Mouse (Mus musculus) G1E (cell line): ENCODE results near the gene Macrod2. TPM values are rescaled to one million over a fixed set of nuclear protein-coding genes. Genes with fewer than 3 reads are reported as not detected.
A peak's percentile ranks its signal among the peaks of the same experiment; 100 is the strongest.

ENCODE experiments used
- ATAC-seq: 2 replicates; pipeline ENCODE4 v1.8.0; 2016; ENCODE audit warnings: mild to moderate bottlenecking; ENCODE audit not compliant: insufficient number of reproducible peaks, poor library complexity, low FRiP score, severe bottlenecking; ENCODE audit errors: extremely low read depth
- DNase-seq: peaks from one replicate; pipeline ENCODE4 v3.0.0; 2012; ENCODE audit warnings: low spot score
- H3K27me3 ChIP-seq: 2 replicates; pipeline ENCODE4 v1.6.1; 2012; ENCODE audit warnings: mild to moderate bottlenecking, low read length, inconsistent platforms; ENCODE audit not compliant: insufficient read depth
- H3K36me3 ChIP-seq: replicated peaks from 2 replicates; pipeline ENCODE3; 2012; ENCODE audit warnings: mild to moderate bottlenecking, inconsistent platforms
- H3K4me1 ChIP-seq: 2 replicates; pipeline ENCODE4 v1.6.1; 2012; ENCODE audit warnings: low read depth, low read length, inconsistent platforms, mixed read lengths; ENCODE audit not compliant: insufficient read depth
- H3K4me3 ChIP-seq: 2 replicates; pipeline ENCODE4 v1.5.1; 2012; ENCODE audit warnings: low read depth, mild to moderate bottlenecking, inconsistent platforms, low read length, moderate library complexity, mixed read lengths
- H3K9me3 ChIP-seq: replicated peaks from 2 replicates; pipeline ENCODE4 v1.6.1; 2012; ENCODE audit warnings: inconsistent platforms
- CTCF ChIP-seq: IDR thresholded peaks from 2 replicates; pipeline ENCODE4 v1.5.1; 2012; ENCODE audit warnings: low read depth, low read length, inconsistent platforms, mixed read lengths
- GATA1 ChIP-seq: IDR thresholded peaks from 2 replicates; pipeline ENCODE4 v1.6.1; 2012; ENCODE audit warnings: borderline replicate concordance, low read length, inconsistent platforms, mixed read lengths
- GATA2 ChIP-seq: IDR thresholded peaks from 2 replicates; pipeline ENCODE4 v1.6.1; 2012; ENCODE audit warnings: low read depth, low read length, inconsistent platforms, borderline replicate concordance
- POLR2AphosphoS5 ChIP-seq: IDR thresholded peaks from 2 replicates; pipeline ENCODE4 v1.6.1; 2012; ENCODE audit warnings: low read depth, low read length, inconsistent platforms; ENCODE audit not compliant: insufficient replicate concordance
- TAL1 ChIP-seq: conservative IDR thresholded peaks from 2 replicates; pipeline ENCODE4 v1.6.1; 2012; ENCODE audit warnings: low read depth, low read length, inconsistent platforms, mixed read lengths
- polyA plus RNA-seq: library from polyadenylated mRNA; stranded (reverse); fragments of >175 nt; gene quantifications from 2 replicates; pipeline ENCODE4 v1.2.3, GENCODE M21; 2012
- total RNA-seq, 2 experiments: library from RNA; stranded (forward) in 1 of 2; stranded (reverse) in 1 of 2; fragments of 200-1000 nt in 1 of 2; fragments of >200 nt in 1 of 2; fragmentation: Nextera tagmentation in 1 of 2; gene quantifications; 2 replicates each; pipeline ENCODE4 v1.2.3; 2014 to 2017

Gene Macrod2
- total and polyA plus RNA-seq, 3 experiments = 0.38 TPM; not detected in 2

DNA sequence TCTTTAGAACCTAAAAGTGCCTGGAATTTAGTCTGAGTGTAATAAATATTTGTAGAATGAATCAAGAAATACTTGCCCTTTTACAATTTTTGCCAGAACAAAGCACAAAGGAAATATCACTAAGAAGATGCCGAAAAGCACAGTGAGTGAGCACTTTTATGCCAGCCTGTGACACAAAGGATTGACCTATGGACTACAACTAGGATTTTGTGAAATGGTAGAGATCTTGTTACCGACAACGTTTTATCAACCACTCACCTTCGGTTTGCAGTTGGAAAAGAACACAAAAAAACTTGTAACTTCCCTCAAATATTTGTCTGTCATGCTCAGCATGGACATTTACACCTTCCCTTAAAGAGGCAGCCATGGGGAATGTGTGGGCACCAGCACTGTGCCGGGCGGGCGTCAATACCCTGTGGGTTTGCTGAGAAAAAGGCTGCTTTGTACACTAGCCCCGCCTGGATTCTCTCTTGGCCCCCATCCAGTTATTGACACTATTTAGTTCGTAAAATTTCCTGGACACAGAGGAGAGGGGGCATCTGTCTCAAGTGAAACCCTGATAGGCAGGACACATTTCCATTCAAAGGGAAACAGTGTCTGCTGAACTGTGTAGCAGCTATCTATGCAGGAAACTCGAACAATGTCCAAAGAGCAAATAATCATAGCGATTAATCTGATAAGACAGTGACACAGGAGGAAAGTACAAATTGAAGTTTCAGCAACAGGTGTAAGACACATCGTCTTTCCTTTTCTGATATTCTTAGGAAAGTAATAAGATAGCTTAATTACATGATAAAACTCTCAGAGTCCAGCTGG lies 368.2 kb downstream of the Macrod2 start:
- H3K36me3 ChIP-seq = no peaks in the 10 kb centered on the region
- no peak for DNase-seq
- no peaks in the 10 kb centered on the region for H3K9me3 ChIP-seq
- no peaks in the 10 kb centered on the region for H3K4me1 ChIP-seq
- no peak overlapping the region for H3K4me3 ChIP-seq
- TF ChIP-seq GATA2 (no peak), TAL1 (no peak), CTCF (no peak), GATA1 (no peak), POLR2AphosphoS5 (no peak)
- H3K27me3 ChIP-seq = no peaks in the 10 kb centered on the region
- no peak for ATAC-seq

GRCm38 (mm10) chr2:140769473-140769872 lies 374.4 kb downstream of the Macrod2 start:
- no peak for ATAC-seq
- H3K4me3 ChIP-seq = no peak overlapping the region
- TF ChIP-seq CTCF (no peak), GATA2 (no peak), TAL1 (no peak), GATA1 (no peak), POLR2AphosphoS5 (no peak)
- no peak for DNase-seq
- H3K9me3 ChIP-seq = 0 out of 2 replicates have a peak, but pooled peaks cover 1% of the 10 kb centered on the region
- no peaks in the 10 kb centered on the region for H3K27me3 ChIP-seq
- H3K4me1 ChIP-seq = no peaks in the 10 kb centered on the region
- H3K36me3 ChIP-seq = no peaks in the 10 kb centered on the region

DNA sequence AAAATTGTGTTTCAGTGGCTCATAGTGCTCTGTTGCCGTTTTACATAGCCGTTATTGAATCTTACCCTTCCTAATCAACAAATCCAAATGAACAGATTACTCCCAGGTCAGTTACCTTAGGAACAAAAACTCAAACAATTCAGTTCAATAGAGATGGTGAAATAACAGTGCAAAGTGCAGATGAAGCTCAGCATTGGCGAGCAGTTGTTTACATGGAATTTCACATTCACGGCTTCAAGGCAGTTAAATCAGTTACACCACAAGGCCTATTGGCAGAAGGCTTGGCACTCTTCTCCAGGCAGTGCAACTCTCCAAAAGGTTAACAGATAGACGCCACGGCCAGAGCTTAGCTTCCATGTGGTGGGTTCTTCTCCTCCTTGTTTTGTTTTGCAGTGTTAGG lies 377.7 kb downstream of the Macrod2 start:
- DNase-seq = no peak
- no peak for TF ChIP-seq TAL1
- H3K9me3 ChIP-seq = 0 out of 2 replicates have a peak, but pooled peaks cover 1% of the 10 kb centered on the region
- no peaks in the 10 kb centered on the region for H3K36me3 ChIP-seq
- H3K4me1 ChIP-seq = peaks cover 4% of the 10 kb centered on the region; the same call in 1 of the 2 replicates
- no peak overlapping the region for H3K4me3 ChIP-seq
- no peaks in the 10 kb centered on the region for H3K27me3 ChIP-seq
- no peak for ATAC-seq

DNA sequence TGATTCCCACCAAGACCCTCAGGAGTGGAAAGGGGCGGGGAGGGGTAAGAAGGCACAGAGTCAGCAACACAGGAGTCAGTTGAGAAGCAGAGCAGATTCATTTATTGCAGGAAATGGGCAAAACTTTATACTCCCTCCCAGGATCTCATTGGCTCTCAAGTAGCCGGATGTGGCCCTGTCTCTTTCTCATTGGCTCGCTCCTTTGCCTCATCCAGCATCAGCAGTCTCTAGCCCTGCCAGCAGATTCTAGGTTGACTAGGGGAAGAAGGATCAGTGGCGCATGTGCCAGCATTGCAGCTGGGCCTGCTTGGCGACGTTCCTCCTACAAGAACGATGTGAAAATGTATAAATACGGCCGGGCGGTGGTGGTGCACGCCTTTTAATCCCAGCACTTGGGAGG lies 378.3 kb downstream of the Macrod2 start:
- Histone ChIP-seq H3K27me3 (no peaks in the 10 kb centered on the region), H3K36me3 (no peaks in the 10 kb centered on the region), H3K4me3 (no peak overlapping the region), H3K9me3 (0 out of 2 replicates have a peak, but pooled peaks cover 1% of the 10 kb centered on the region), H3K4me1 (peaks cover 9% of the 10 kb centered on the region)
- no peak for ATAC-seq
- DNase-seq = no peak
- TF ChIP-seq GATA1 = no peak
- no peak for TF ChIP-seq POLR2AphosphoS5
- no peak for TF ChIP-seq CTCF
- TF ChIP-seq TAL1 = no peak
- no peak for TF ChIP-seq GATA2

- DNase-seq (no peak), ATAC-seq (no peak)
- Histone ChIP-seq H3K4me1 (peaks cover 12% of the 10 kb centered on the region), H3K27me3 (no peaks in the 10 kb centered on the region), H3K9me3 (0 out of 2 replicates have a peak, but pooled peaks cover 1% of the 10 kb centered on the region), H3K4me3 (no peak overlapping the region), H3K36me3 (no peaks in the 10 kb centered on the region)
- TF ChIP-seq GATA1 = no peak
- TF ChIP-seq GATA2 = no peak
- TF ChIP-seq TAL1 = no peak
- no peak for TF ChIP-seq CTCF
- no peak for TF ChIP-seq POLR2AphosphoS5
Observed at GRCm38 (mm10) chr2:140774808-140775370, 379.8 kb downstream of the Macrod2 start.

DNA sequence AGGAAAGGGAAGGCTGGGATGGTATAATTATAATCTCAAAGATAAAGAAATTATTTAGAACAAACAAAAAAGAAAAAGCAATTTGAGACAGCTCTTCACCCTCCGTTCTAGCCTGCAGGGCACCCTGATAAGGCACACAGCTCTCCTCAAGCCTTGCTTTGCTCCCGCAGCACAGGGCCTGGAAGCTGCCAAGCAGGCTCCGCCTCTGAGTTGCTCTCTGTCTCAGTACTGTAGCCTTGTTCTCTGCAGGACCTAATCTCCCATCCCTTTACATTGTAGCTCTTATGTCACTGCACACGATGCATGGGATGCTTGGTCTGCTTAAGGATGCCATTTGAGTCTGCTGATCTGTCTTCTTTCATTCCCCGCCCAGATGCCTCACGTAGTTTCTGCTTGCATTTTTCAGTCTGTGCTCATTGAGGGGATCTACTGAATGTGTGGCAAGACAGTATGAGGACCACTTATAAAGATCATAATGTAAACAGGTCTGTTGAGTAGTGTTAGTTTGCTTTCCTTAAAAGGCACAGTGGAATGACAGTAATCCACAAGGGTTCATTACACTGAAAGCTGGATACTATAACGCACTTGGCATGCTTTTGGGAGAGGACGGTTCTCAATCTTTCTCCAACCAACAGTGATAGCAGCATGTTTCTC lies 380.5 kb downstream of the Macrod2 start:
- Histone ChIP-seq H3K9me3 (0 out of 2 replicates have a peak, but pooled peaks cover 1% of the 10 kb centered on the region), H3K27me3 (no peaks in the 10 kb centered on the region), H3K4me3 (no peak overlapping the region), H3K36me3 (no peaks in the 10 kb centered on the region), H3K4me1 (peaks cover 12% of the 10 kb centered on the region)
- no peak for TF ChIP-seq GATA2
- no peak for TF ChIP-seq TAL1
- TF ChIP-seq GATA1 = no peak
- TF ChIP-seq POLR2AphosphoS5 = no peak
- DNase-seq (no peak), ATAC-seq (peak; percentile 41)
